Mouse (Mus musculus) hindbrain, embryonic 13.5 days (tissue): ENCODE results near the gene Ston1. TPM values are rescaled to one million over a fixed set of nuclear protein-coding genes. Genes with fewer than 3 reads are reported as not detected.
A peak's percentile ranks its signal among the peaks of the same experiment; 100 is the strongest.

Experiments used
- ATAC-seq: fragments of 200-750 bp; cut with Nextera tagmentation; 2 replicates; pipeline ENCODE4 v1.8.0; 2017; ENCODE audit warnings: moderate TSS enrichment; ENCODE audit not compliant: low FRiP score
- H3K27ac ChIP-seq: fragments of 300-500 bp; sonication (generic); 2 replicates; pipeline ENCODE4 v1.5.1; 2015; ENCODE audit warnings: inconsistent platforms, mild to moderate bottlenecking, moderate library complexity
- H3K27me3 ChIP-seq: fragments of 300-500 bp; sonication (generic); 2 replicates; pipeline ENCODE4 v1.6.1; 2015; ENCODE audit warnings: mild to moderate bottlenecking, inconsistent platforms
- H3K36me3 ChIP-seq: fragments of 300-500 bp; sonication (generic); 2 replicates; pipeline ENCODE4 v1.6.1; 2015; ENCODE audit warnings: mild to moderate bottlenecking, inconsistent platforms
- H3K4me1 ChIP-seq: fragments of 300-500 bp; sonication (generic); replicated peaks from 2 replicates; pipeline ENCODE4 v1.6.1; 2015; ENCODE audit warnings: inconsistent platforms
- H3K4me2 ChIP-seq: fragments of 300-500 bp; sonication (generic); 2 replicates; pipeline ENCODE4 v1.6.1; 2015; ENCODE audit warnings: inconsistent platforms, mild to moderate bottlenecking, moderate library complexity
- H3K4me3 ChIP-seq: fragments of 300-500 bp; sonication (generic); 2 replicates; pipeline ENCODE4 v1.5.1; 2015; ENCODE audit warnings: mild to moderate bottlenecking, inconsistent platforms
- H3K9ac ChIP-seq: fragments of 300-500 bp; sonication (generic); 2 replicates; pipeline ENCODE4 v1.6.1; 2015; ENCODE audit warnings: mild to moderate bottlenecking, inconsistent platforms
- H3K9me3 ChIP-seq: fragments of 300-500 bp; sonication (generic); 2 replicates; pipeline ENCODE4 v1.6.1; 2016; ENCODE audit warnings: inconsistent platforms
- WGBS: fragments of 180-500 bp; shearing (Covaris S2); methylation state at CpG from one replicate; pipeline ENCODE4 v1.1.7; 2015; 5-methylcytosine and 5-hydroxymethylcytosine counted together
- polyA plus RNA-seq: library from polyadenylated mRNA; unstranded; fragments of >200 nt; fragmentation: Nextera tagmentation; extraction: Ambion mirVana; gene quantifications from 2 replicates; pipeline ENCODE4 v1.2.1, GENCODE M21; 2015

Ston1 gene
- polyA plus RNA-seq, 1 experiment from 2014 or later, result 2.6 TPM

- H3K4me1 ChIP-seq, result no peaks in the 10 kb centered on the region
- ATAC-seq, result no peak
- H3K4me2 ChIP-seq, result no peak overlapping the region
- no peaks in the 10 kb centered on the region for H3K9me3 ChIP-seq
- H3K4me3 ChIP-seq, result no peak overlapping the region
- H3K9ac ChIP-seq, result no peak overlapping the region
- H3K27me3 ChIP-seq, result no peaks in the 10 kb centered on the region
- H3K27ac ChIP-seq, result no peak overlapping the region
- no peaks in the 10 kb centered on the region for H3K36me3 ChIP-seq
- WGBS, result 100% methylated on average over 1 of the region's 1 CpGs
Measured at GRCm38 (mm10) chr17:88614733-88615132, 17.2 kb downstream of the Ston1 start.

GRCm38 (mm10) chr17:88615492-88616155, 18.1 kb downstream of the Ston1 start:
- Histone ChIP-seq H3K9me3 (no peaks in the 10 kb centered on the region), H3K27ac (no peak overlapping the region), H3K36me3 (no peaks in the 10 kb centered on the region), H3K27me3 (no peaks in the 10 kb centered on the region), H3K4me1 (no peaks in the 10 kb centered on the region), H3K9ac (no peak overlapping the region), H3K4me3 (no peak overlapping the region), H3K4me2 (no peak overlapping the region)
- ATAC-seq, result no peak
- 92% methylated on average over 1 of the region's 1 CpGs for WGBS

GRCm38 (mm10) chr17:88620935-88621334, 23.5 kb downstream of the Ston1 start:
- Histone ChIP-seq H3K4me2 (no peak overlapping the region), H3K4me1 (peaks cover 2% of the 10 kb centered on the region; the same call in 1 of the 2 replicates), H3K9me3 (no peaks in the 10 kb centered on the region), H3K4me3 (no peak overlapping the region), H3K27ac (no peak overlapping the region), H3K9ac (no peak overlapping the region), H3K36me3 (no peaks in the 10 kb centered on the region), H3K27me3 (no peaks in the 10 kb centered on the region)
- no peak for ATAC-seq
- 90% methylated on average over 4 of the region's 4 CpGs for WGBS

GRCm38 (mm10) chr17:88621374-88621773, 23.9 kb downstream of the Ston1 start:
- no peak for ATAC-seq
- H3K4me2 ChIP-seq, result no peak overlapping the region
- H3K36me3 ChIP-seq, result no peaks in the 10 kb centered on the region
- no peak overlapping the region for H3K9ac ChIP-seq
- H3K9me3 ChIP-seq, result no peaks in the 10 kb centered on the region
- WGBS, result 87% methylated on average over 3 of the region's 3 CpGs
- H3K4me1 ChIP-seq, result peaks cover 6% of the 10 kb centered on the region; the same call in 1 of the 2 replicates
- H3K27me3 ChIP-seq, result no peaks in the 10 kb centered on the region
- H3K4me3 ChIP-seq, result no peak overlapping the region
- H3K27ac ChIP-seq, result no peak overlapping the region

GRCm38 (mm10) chr17:88622711-88623110, 25.2 kb downstream of the Ston1 start:
- H3K4me3 ChIP-seq, result no peak overlapping the region
- no peak overlapping the region for H3K27ac ChIP-seq
- no peak for ATAC-seq
- 88% methylated on average over 1 of the region's 1 CpGs for WGBS
- peaks cover 11% of the 10 kb centered on the region; the same call in 1 of the 2 replicates for H3K4me1 ChIP-seq
- H3K9me3 ChIP-seq, result no peaks in the 10 kb centered on the region
- no peaks in the 10 kb centered on the region for H3K27me3 ChIP-seq
- no peak overlapping the region for H3K9ac ChIP-seq
- no peak overlapping the region for H3K4me2 ChIP-seq
- H3K36me3 ChIP-seq, result no peaks in the 10 kb centered on the region

- H3K4me3 ChIP-seq, result no peak overlapping the region
- 91% methylated on average over 4 of the region's 4 CpGs for WGBS
Measured at GRCm38 (mm10) chr17:88624386-88624785, 26.9 kb downstream of the Ston1 start.

GRCm38 (mm10) chr17:88625350-88625749, 27.9 kb downstream of the Ston1 start:
- no peak overlapping the region for H3K4me2 ChIP-seq
- no peaks in the 10 kb centered on the region for H3K9me3 ChIP-seq
- H3K9ac ChIP-seq, result no peak overlapping the region
- 0 out of 2 replicates have a peak overlapping the region, but pooled peaks have one; percentile 23 for H3K27ac ChIP-seq
- H3K27me3 ChIP-seq, result no peaks in the 10 kb centered on the region
- H3K4me3 ChIP-seq, result no peak overlapping the region
- peaks cover 26% of the 10 kb centered on the region for H3K4me1 ChIP-seq
- ATAC-seq, result no peak
- H3K36me3 ChIP-seq, result no peaks in the 10 kb centered on the region
- 92% methylated on average over 13 of the region's 13 CpGs for WGBS

More at GRCm38 (mm10) chr17:88624386-88624785, 26.9 kb downstream of the Ston1 start:
- Histone ChIP-seq H3K27me3 (no peaks in the 10 kb centered on the region), H3K27ac (no peak overlapping the region), H3K36me3 (no peaks in the 10 kb centered on the region), H3K4me2 (no peak overlapping the region), H3K4me1 (peaks cover 18% of the 10 kb centered on the region), H3K9me3 (no peaks in the 10 kb centered on the region), H3K9ac (no peak overlapping the region)
- no peak for ATAC-seq

GRCm38 (mm10) chr17:88625931-88626330, 28.4 kb downstream of the Ston1 start:
- no peak overlapping the region for H3K9ac ChIP-seq
- no peaks in the 10 kb centered on the region for H3K36me3 ChIP-seq
- 71% methylated on average over 7 of the region's 7 CpGs for WGBS
- no peaks in the 10 kb centered on the region for H3K27me3 ChIP-seq
- H3K4me3 ChIP-seq, result no peak overlapping the region
- no peak for ATAC-seq
- H3K27ac ChIP-seq, result peak overlapping the region; percentile 23; the same call in 1 of the 2 replicates
- H3K9me3 ChIP-seq, result no peaks in the 10 kb centered on the region
- no peak overlapping the region for H3K4me2 ChIP-seq
- peaks cover 30% of the 10 kb centered on the region for H3K4me1 ChIP-seq

GRCm38 (mm10) chr17:88626347-88626811, 28.9 kb downstream of the Ston1 start:
- no peak for ATAC-seq
- Histone ChIP-seq H3K4me2 (no peak overlapping the region), H3K9ac (no peak overlapping the region), H3K4me1 (peaks cover 30% of the 10 kb centered on the region), H3K27ac (0 out of 2 replicates have a peak overlapping the region, but pooled peaks have one; percentile 30), H3K27me3 (no peaks in the 10 kb centered on the region), H3K9me3 (no peaks in the 10 kb centered on the region), H3K4me3 (no peak overlapping the region), H3K36me3 (no peaks in the 10 kb centered on the region)
- WGBS, result 34% methylated on average over 7 of the region's 7 CpGs

GRCm38 (mm10) chr17:88627150-88627549, 29.7 kb downstream of the Ston1 start:
- no peak for ATAC-seq
- Histone ChIP-seq H3K27ac (0 out of 2 replicates have a peak overlapping the region, but pooled peaks have one; percentile 30), H3K4me2 (no peak overlapping the region), H3K9me3 (no peaks in the 10 kb centered on the region), H3K27me3 (no peaks in the 10 kb centered on the region), H3K36me3 (no peaks in the 10 kb centered on the region), H3K4me3 (no peak overlapping the region), H3K4me1 (peaks cover 33% of the 10 kb centered on the region), H3K9ac (no peak overlapping the region)
- 76% methylated on average over 7 of the region's 7 CpGs for WGBS

GRCm38 (mm10) chr17:88628676-88629380, 31.3 kb downstream of the Ston1 start:
- ATAC-seq, result peak; percentile 70
- Histone ChIP-seq H3K27me3 (no peaks in the 10 kb centered on the region), H3K4me2 (no peak overlapping the region), H3K9me3 (no peaks in the 10 kb centered on the region), H3K4me3 (no peak overlapping the region), H3K4me1 (peaks cover 33% of the 10 kb centered on the region), H3K27ac (peak overlapping the region; percentile 80; the same call in 1 of the 2 replicates), H3K9ac (no peak overlapping the region), H3K36me3 (no peaks in the 10 kb centered on the region)
- WGBS, result 58% methylated on average over 10 of the region's 10 CpGs

- Histone ChIP-seq H3K4me2 (0 out of 2 replicates have a peak overlapping the region, but pooled peaks have one; percentile 17), H3K9ac (no peak overlapping the region)
Measured at GRCm38 (mm10) chr17:88629381-88629759, 31.9 kb downstream of the Ston1 start.

More at GRCm38 (mm10) chr17:88629381-88629759, 31.9 kb downstream of the Ston1 start:
- peak; percentile 63 for ATAC-seq
- no peaks in the 10 kb centered on the region for H3K27me3 ChIP-seq
- no peak overlapping the region for H3K4me3 ChIP-seq
- WGBS, result 36% methylated on average over 4 of the region's 4 CpGs
- peaks cover 33% of the 10 kb centered on the region for H3K4me1 ChIP-seq
- no peaks in the 10 kb centered on the region for H3K9me3 ChIP-seq
- H3K36me3 ChIP-seq, result no peaks in the 10 kb centered on the region
- H3K27ac ChIP-seq, result peak overlapping the region; percentile 80
